Mouse (Mus musculus) midbrain, embryonic 14.5 days (tissue): ENCODE results near the gene Epha6. TPM values are rescaled to one million over a fixed set of nuclear protein-coding genes. Genes with fewer than 3 reads are reported as not detected.

ENCODE experiments used
- ATAC-seq: fragments of 200-750 bp; cut with Nextera tagmentation; 2 replicates; pipeline ENCODE4 v1.8.0; 2017; ENCODE audit warnings: moderate number of reproducible peaks, moderate library complexity; ENCODE audit not compliant: low FRiP score, low TSS enrichment
- DNase-seq: peaks from one replicate; pipeline ENCODE4 v3.0.0-alpha.2; 2015
- H3K27ac ChIP-seq: fragments of 300-500 bp; sonication (generic); replicated peaks from 2 replicates; pipeline ENCODE4 v1.5.1; 2014; ENCODE audit warnings: mild to moderate bottlenecking, low read depth, low read length, moderate library complexity
- H3K27me3 ChIP-seq: fragments of 300-500 bp; sonication (generic); 2 replicates; pipeline ENCODE4 v1.6.1; 2014; ENCODE audit warnings: low read length, control low read depth, mixed read lengths; ENCODE audit not compliant: control insufficient read depth, insufficient read depth
- H3K36me3 ChIP-seq: fragments of 300-500 bp; sonication (generic); 2 replicates; pipeline ENCODE4 v1.6.1; 2014; ENCODE audit warnings: low read length, control low read depth; ENCODE audit not compliant: control insufficient read depth, insufficient read depth
- H3K4me1 ChIP-seq: fragments of 300-500 bp; sonication (generic); 2 replicates; pipeline ENCODE4 v1.6.1; 2014; ENCODE audit warnings: mild to moderate bottlenecking, antibody characterized with exemption, low read length, control low read depth; ENCODE audit not compliant: control insufficient read depth, insufficient read depth
- H3K4me2 ChIP-seq: fragments of 300-500 bp; sonication (generic); 2 replicates; pipeline ENCODE4 v1.6.1; 2014; ENCODE audit warnings: mild to moderate bottlenecking, low read length, moderate library complexity
- H3K4me3 ChIP-seq: fragments of 300-500 bp; sonication (generic); replicated peaks from 2 replicates; pipeline ENCODE4 v1.5.1; 2014; ENCODE audit warnings: low read depth, low read length
- H3K9ac ChIP-seq: fragments of 300-500 bp; sonication (generic); replicated peaks from 2 replicates; pipeline ENCODE4 v1.6.1; 2014; ENCODE audit warnings: mild to moderate bottlenecking, low read length, moderate library complexity
- H3K9me3 ChIP-seq: fragments of 300-500 bp; sonication (generic); 2 replicates; pipeline ENCODE4 v1.6.1; 2016; ENCODE audit warnings: low read length, control low read depth, mixed read lengths; ENCODE audit not compliant: control insufficient read depth
- WGBS: fragments of 180-500 bp; shearing (Covaris S2); extraction: QIAGEN DNeasy Blood & Tissue Kit; methylation state at CpG from one replicate; pipeline ENCODE4 v1.1.7; 2014; 5-methylcytosine and 5-hydroxymethylcytosine counted together
- polyA plus RNA-seq: library from polyadenylated mRNA; unstranded; fragments of >200 nt; fragmentation: Nextera tagmentation; extraction: Ambion mirVana; gene quantifications from 2 replicates; pipeline ENCODE4 v1.2.1, GENCODE M21; 2014

Epha6 gene
- polyA plus RNA-seq, 1 experiment from 2014 or later, result 6.6 TPM

DNA sequence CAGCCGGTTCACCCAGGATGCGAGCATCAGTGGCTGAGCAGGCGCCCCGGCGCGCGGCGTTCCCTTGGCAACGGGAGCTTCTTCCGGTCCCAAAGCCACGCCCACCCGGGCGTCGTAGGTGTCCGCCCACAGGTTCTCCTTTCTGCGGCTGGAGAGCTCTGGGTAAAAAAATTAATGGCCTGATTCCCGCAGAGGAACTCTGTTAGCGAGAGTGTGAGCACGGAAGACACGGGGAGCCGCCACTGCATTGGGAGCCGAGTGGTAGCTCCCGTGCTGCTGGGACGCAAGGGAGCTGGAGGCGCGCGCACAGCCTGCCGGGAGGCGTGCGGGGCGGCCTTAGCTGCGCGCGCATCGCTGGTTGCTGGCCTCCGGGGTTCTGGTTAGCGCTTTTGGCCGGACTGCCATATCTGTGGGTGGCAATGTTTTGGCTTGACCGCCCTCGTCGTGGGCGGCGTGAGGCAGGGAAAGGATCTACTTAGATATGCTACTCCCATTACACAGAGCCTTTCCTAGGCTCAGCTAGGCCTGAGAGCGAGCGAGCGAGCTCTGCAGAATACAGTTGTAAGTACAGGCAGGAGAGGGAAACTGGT, 966.1 kb downstream of the Epha6 start, which contains the start of gene Arl6:
Gene Arl6, minus strand, starts transcription at position 290 of the 590 bp plus-strand sequence.
- peaks cover 12% of the 10 kb centered on the region; the same call in 1 of the 2 replicates for H3K4me1 ChIP-seq
- peak within 1 kb of the TSS; percentile 99 for H3K27ac ChIP-seq
- H3K9ac ChIP-seq, result peak within 1 kb of the TSS; percentile 77
- H3K36me3 ChIP-seq, result no peaks in the 10 kb centered on the region
- ATAC-seq (peak; percentile 98), DNase-seq (peak; percentile 99)
- H3K4me3 ChIP-seq, result peak within 1 kb of the TSS; percentile 52
- under 1% methylated on average over 46 of the region's 46 CpGs for WGBS
- no peaks in the 10 kb centered on the region for H3K9me3 ChIP-seq
- H3K4me2 ChIP-seq, result peak within 1 kb of the TSS; percentile 69
- H3K27me3 ChIP-seq, result no peaks in the 10 kb centered on the region

DNA sequence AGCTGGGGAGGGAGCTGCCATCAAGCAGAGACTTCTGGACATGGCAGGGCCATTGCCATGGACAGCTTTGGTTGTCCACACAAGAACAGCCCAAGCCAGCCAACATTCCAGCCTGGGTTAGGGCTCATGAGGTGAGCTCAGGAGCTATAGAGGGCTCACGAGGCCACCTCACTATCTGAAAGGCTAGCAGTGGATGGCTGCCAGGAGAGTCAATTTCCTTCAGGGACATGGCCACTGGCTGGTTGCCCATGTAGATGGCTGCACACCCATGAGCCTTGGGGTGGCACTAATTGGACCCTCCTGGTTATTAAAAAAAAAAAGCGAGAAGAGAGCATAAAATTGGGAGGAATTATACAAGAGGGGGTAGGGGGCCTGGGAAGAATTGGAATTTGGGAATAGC, 970.7 kb downstream of the Epha6 start:
- Histone ChIP-seq H3K27me3 (no peaks in the 10 kb centered on the region), H3K4me3 (no peak overlapping the region), H3K9me3 (no peaks in the 10 kb centered on the region), H3K36me3 (peaks cover 6% of the 10 kb centered on the region), H3K27ac (no peak overlapping the region), H3K4me2 (no peak overlapping the region), H3K4me1 (peaks cover 12% of the 10 kb centered on the region; the same call in 1 of the 2 replicates), H3K9ac (no peak overlapping the region)
- no peak for DNase-seq
- no peak for ATAC-seq
- 93% methylated on average over 2 of the region's 2 CpGs for WGBS

DNA sequence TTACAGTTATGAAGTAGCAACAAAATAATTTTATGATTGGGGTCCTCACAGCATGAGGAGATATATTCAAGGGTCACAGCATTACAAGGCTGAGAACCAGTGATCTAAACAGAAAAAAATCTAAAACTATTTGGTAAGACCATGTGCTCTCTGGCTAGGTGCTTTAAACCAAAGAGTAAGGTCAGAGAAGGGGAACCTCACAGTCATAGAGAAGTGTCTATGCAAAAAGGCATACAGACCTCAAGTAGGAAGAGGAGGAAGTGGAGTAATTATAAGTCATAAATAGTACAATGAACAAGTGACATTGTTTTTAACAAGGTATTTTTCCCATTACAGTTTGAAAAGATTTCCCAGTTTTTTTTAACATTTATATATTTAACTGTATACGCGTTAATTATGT, 983.8 kb downstream of the Epha6 start:
- Histone ChIP-seq H3K36me3 (no peaks in the 10 kb centered on the region), H3K27ac (no peak overlapping the region), H3K27me3 (no peaks in the 10 kb centered on the region), H3K4me2 (no peak overlapping the region), H3K4me3 (no peak overlapping the region), H3K9me3 (no peaks in the 10 kb centered on the region), H3K4me1 (no peaks in the 10 kb centered on the region), H3K9ac (no peak overlapping the region)
- no peak for ATAC-seq
- 97% methylated on average over 2 of the region's 2 CpGs for WGBS
- DNase-seq, result no peak

DNA sequence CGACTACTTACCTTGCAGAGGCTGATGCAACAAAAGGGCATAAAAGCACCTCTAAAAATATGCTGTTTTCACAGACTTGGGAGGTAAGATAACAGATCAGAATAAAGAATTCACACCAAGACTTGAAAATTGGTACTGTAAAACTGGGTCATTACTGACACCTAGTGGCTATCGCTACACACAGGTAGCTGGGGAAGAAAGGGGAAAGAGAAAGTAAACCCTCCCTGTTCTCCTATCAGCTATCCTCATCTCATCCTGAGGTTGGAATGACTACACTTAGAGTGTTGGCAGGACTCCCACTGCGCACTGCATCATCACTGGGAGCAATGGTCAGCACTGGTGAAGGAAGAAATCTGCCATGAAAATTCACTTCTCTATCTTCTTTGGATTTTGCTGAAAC, 988.2 kb downstream of the Epha6 start:
- DNase-seq (peak; percentile 85), ATAC-seq (peak; percentile 40; the same call in 1 of the 2 replicates)
- no peak overlapping the region for H3K27ac ChIP-seq
- H3K4me1 ChIP-seq, result no peaks in the 10 kb centered on the region
- H3K4me3 ChIP-seq, result no peak overlapping the region
- no peak overlapping the region for H3K4me2 ChIP-seq
- H3K9ac ChIP-seq, result no peak overlapping the region
- no peaks in the 10 kb centered on the region for H3K9me3 ChIP-seq
- WGBS, result 46% methylated on average over 3 of the region's 3 CpGs
- 0 out of 2 replicates have a peak, but pooled peaks cover 3% of the 10 kb centered on the region for H3K36me3 ChIP-seq
- H3K27me3 ChIP-seq, result no peaks in the 10 kb centered on the region

DNA sequence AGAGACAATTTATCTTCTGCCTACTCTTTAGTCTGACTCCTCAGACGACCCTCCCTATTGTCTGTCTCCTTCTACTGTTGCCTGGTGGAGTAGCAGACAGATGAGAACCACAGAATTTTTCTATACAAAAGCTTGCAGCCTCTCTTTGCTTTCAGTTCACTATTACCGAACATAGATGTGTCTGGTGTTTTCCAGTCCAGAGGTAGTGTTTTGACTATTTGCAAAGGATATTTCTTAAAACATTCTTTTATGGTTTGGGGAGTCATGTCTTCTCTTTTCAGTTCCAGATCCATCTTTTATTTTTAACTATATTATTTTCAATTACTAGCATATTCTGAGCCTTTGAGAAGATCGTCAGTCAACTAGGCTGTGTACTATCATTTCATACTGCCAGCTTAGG, 989.7 kb downstream of the Epha6 start:
- DNase-seq (no peak), ATAC-seq (no peak)
- H3K4me2 ChIP-seq, result no peak overlapping the region
- no peaks in the 10 kb centered on the region for H3K9me3 ChIP-seq
- peaks cover 8% of the 10 kb centered on the region; the same call in 1 of the 2 replicates for H3K36me3 ChIP-seq
- no peak overlapping the region for H3K4me3 ChIP-seq
- H3K27me3 ChIP-seq, result no peaks in the 10 kb centered on the region
- H3K4me1 ChIP-seq, result no peaks in the 10 kb centered on the region
- no peak overlapping the region for H3K27ac ChIP-seq
- no peak overlapping the region for H3K9ac ChIP-seq
- WGBS, result 82% methylated on average over 3 of the region's 3 CpGs

DNA sequence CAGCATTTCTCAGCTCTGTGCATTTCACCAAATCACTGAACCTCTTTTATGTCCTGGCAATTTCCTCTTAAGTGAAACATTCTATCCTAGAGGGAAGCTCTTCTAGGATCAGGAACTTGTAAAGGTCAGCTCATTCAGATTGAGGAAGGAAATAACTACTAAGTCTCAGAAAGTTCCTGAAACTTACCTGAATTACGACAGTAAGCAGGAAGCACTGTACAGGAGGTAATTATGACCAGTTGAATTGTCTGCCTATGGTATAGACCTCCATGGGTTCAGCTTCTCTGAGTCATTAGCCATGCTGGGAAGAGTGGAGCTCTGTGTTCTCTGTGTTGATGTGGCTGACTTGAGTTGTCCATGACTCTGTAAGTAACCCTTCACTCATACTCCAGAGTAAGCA, 994.6 kb downstream of the Epha6 start:
- WGBS, result 100% methylated on average over 1 of the region's 1 CpGs
- Histone ChIP-seq H3K36me3 (peaks cover 8% of the 10 kb centered on the region; the same call in 1 of the 2 replicates), H3K27ac (no peak overlapping the region), H3K4me1 (no peaks in the 10 kb centered on the region), H3K27me3 (no peaks in the 10 kb centered on the region), H3K4me3 (no peak overlapping the region), H3K9ac (no peak overlapping the region), H3K4me2 (no peak overlapping the region), H3K9me3 (no peaks in the 10 kb centered on the region)
- ATAC-seq (no peak), DNase-seq (no peak)

DNA sequence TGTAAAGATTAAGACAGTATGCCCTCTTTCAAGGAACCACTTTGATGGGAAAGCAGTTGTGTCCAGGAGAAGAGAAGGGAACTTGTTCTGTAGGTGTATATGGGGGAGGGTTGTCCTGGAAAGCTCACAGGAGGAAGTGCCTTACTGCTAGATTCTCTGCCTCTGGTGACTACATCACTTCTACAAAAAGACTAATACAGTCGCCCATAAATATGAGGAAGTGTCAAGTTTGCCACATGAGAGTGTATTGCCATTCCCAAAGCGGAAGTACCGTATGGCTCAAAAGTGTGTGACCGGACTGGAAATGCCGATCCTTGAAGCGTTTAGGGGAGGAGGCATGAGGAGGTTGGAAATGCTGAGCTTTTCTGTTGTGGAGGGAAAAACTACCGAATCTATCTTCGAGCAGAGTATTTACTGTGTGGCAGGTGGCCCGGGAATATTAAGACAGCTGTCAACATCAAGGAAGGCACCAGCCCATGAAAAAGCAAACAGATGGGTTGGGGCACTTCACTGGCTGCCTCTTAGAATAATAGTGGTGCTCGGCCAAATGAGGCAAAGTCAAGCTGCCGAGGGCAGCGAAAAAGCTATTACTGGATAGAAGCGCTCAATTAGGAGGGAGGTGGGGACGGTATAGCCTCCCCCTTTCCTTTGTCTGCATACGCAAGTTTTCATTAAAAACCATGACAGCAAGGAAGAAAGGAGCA, 1001.1 kb downstream of the Epha6 start:
- Histone ChIP-seq H3K36me3 (no peaks in the 10 kb centered on the region), H3K4me2 (peak overlapping the region; percentile 50), H3K4me3 (peak overlapping the region; percentile 23), H3K27me3 (no peaks in the 10 kb centered on the region), H3K4me1 (0 out of 2 replicates have a peak, but pooled peaks cover 6% of the 10 kb centered on the region), H3K9ac (no peak overlapping the region), H3K27ac (peak overlapping the region; percentile 0; the same call in 1 of the 2 replicates), H3K9me3 (no peaks in the 10 kb centered on the region)
- ATAC-seq (peak; percentile 83), DNase-seq (peak; percentile 68)
- 21% methylated on average over 15 of the region's 15 CpGs for WGBS
